Mouse (Mus musculus) neural tube, embryonic 14.5 days (tissue): Measurements from ENCODE around the gene Rcn2. TPM values are rescaled to one million over a fixed set of nuclear protein-coding genes. Genes with fewer than 3 reads are reported as not detected.

Source experiments
- ATAC-seq: fragments of 200-750 bp; cut with Nextera tagmentation; 2 replicates; pipeline ENCODE4 v1.8.0; 2017; ENCODE audit warnings: low read depth, mild to moderate bottlenecking, moderate TSS enrichment, moderate library complexity
- H3K27ac ChIP-seq: fragments of 300-500 bp; sonication (generic); 2 replicates; pipeline ENCODE4 v1.5.1; 2014; ENCODE audit warnings: low read depth, mild to moderate bottlenecking, control low read depth, low read length, moderate library complexity, mixed read lengths
- H3K27me3 ChIP-seq: fragments of 300-500 bp; sonication (generic); 2 replicates; pipeline ENCODE4 v1.6.1; 2014; ENCODE audit warnings: low read length; ENCODE audit not compliant: control insufficient read depth, insufficient read depth
- H3K36me3 ChIP-seq: fragments of 300-500 bp; sonication (generic); 2 replicates; pipeline ENCODE4 v1.6.1; 2014; ENCODE audit warnings: low read length, mixed read lengths; ENCODE audit not compliant: control insufficient read depth, insufficient read depth
- H3K4me1 ChIP-seq: fragments of 300-500 bp; sonication (generic); 2 replicates; pipeline ENCODE4 v1.6.1; 2014; ENCODE audit warnings: low read length; ENCODE audit not compliant: control insufficient read depth, insufficient read depth
- H3K4me2 ChIP-seq: fragments of 300-500 bp; sonication (generic); 2 replicates; pipeline ENCODE4 v1.6.1; 2014; ENCODE audit warnings: mild to moderate bottlenecking, low read depth, low read length, control low read depth
- H3K4me3 ChIP-seq: fragments of 300-500 bp; sonication (generic); 2 replicates; pipeline ENCODE4 v1.5.1; 2014; ENCODE audit warnings: low read depth, low read length, control low read depth, mixed read lengths
- H3K9ac ChIP-seq: fragments of 300-500 bp; sonication (generic); replicated peaks from 2 replicates; pipeline ENCODE4 v1.6.1; 2014; ENCODE audit warnings: low read depth, mild to moderate bottlenecking, control low read depth, low read length, mixed read lengths
- H3K9me3 ChIP-seq: fragments of 300-500 bp; sonication (generic); 2 replicates; pipeline ENCODE4 v1.6.1; 2016; ENCODE audit warnings: low read length; ENCODE audit not compliant: control insufficient read depth
- WGBS: fragments of 180-500 bp; shearing (Covaris S2); extraction: QIAGEN DNeasy Blood & Tissue Kit; methylation state at CpG from one replicate; pipeline ENCODE4 v1.1.7; 2014; 5-methylcytosine and 5-hydroxymethylcytosine counted together
- polyA plus RNA-seq: library from polyadenylated mRNA; unstranded; fragments of >200 nt; fragmentation: Nextera tagmentation; extraction: Ambion mirVana; gene quantifications from 2 replicates; pipeline ENCODE4 v1.2.1, GENCODE M21; 2014

Gene Rcn2
- polyA plus RNA-seq, 1 experiment from 2014 or later: 265 TPM

GRCm38 (mm10) chr9:56106274-56107072 lies 64.8 kb downstream of the Rcn2 start:
- Histone ChIP-seq H3K4me2 (no peak overlapping the region), H3K4me1 (no peaks in the 10 kb centered on the region), H3K27me3 (no peaks in the 10 kb centered on the region), H3K27ac (no peak overlapping the region), H3K36me3 (no peaks in the 10 kb centered on the region), H3K4me3 (no peak overlapping the region), H3K9ac (no peak overlapping the region), H3K9me3 (no peaks in the 10 kb centered on the region)
- WGBS: 42% methylated on average over 6 of the region's 6 CpGs
- ATAC-seq: no peak

- no peak for ATAC-seq
These were observed 65.9 kb downstream of the Rcn2 start for GRCm38 (mm10) chr9:56107527-56107926.

GRCm38 (mm10) chr9:56108174-56108573 lies 66.5 kb downstream of the Rcn2 start:
- Histone ChIP-seq H3K36me3 (no peaks in the 10 kb centered on the region), H3K27ac (no peak overlapping the region), H3K27me3 (no peaks in the 10 kb centered on the region), H3K4me2 (no peak overlapping the region), H3K4me3 (no peak overlapping the region), H3K4me1 (no peaks in the 10 kb centered on the region), H3K9ac (no peak overlapping the region), H3K9me3 (no peaks in the 10 kb centered on the region)
- WGBS: 88% methylated on average over 5 of the region's 5 CpGs
- no peak for ATAC-seq

More at GRCm38 (mm10) chr9:56107527-56107926, 65.9 kb downstream of the Rcn2 start:
- Histone ChIP-seq H3K4me1 (no peaks in the 10 kb centered on the region), H3K9ac (no peak overlapping the region), H3K9me3 (no peaks in the 10 kb centered on the region), H3K27me3 (no peaks in the 10 kb centered on the region), H3K36me3 (no peaks in the 10 kb centered on the region), H3K27ac (no peak overlapping the region), H3K4me2 (no peak overlapping the region), H3K4me3 (no peak overlapping the region)
- 84% methylated on average over 6 of the region's 6 CpGs for WGBS

Other genes with a start within 250 kb of the Rcn2 start
- 51.1 and 51.2 TPM in 2 replicates for gene Scaper, start 103.7 kb upstream of the Rcn2 start, polyA plus RNA-seq
- not detected in 2 replicates for gene 4930563M21Rik, start 31.3 kb upstream of the Rcn2 start, polyA plus RNA-seq
- gene Pstpip1, start 48.1 kb downstream of the Rcn2 start, polyA plus RNA-seq: 0.40 and 1.2 TPM in 2 replicates
- gene Tspan3, start 123.6 kb downstream of the Rcn2 start, polyA plus RNA-seq: 598 and 623 TPM in 2 replicates